Mouse (Mus musculus) CH12.LX (cell line): ENCODE data around the gene Bub3. TPM values are rescaled to one million over a fixed set of nuclear protein-coding genes. Genes with fewer than 3 reads are reported as not detected.
A peak's percentile ranks its signal among the peaks of the same experiment; 100 is the strongest.

Experiments used
- DNase-seq: peaks from one replicate; pipeline ENCODE4 v3.0.0-alpha.2; 2013; ENCODE audit errors: extremely low read depth
- H3K27ac ChIP-seq: 2 replicates; pipeline ENCODE4 v1.5.1; 2012; ENCODE audit warnings: low read depth, mild to moderate bottlenecking, control low read depth, moderate library complexity; ENCODE audit not compliant: insufficient read depth
- H3K27me3 ChIP-seq: replicated peaks from 2 replicates; pipeline ENCODE3; 2012; ENCODE audit warnings: inconsistent platforms
- H3K36me3 ChIP-seq, 2 experiments: replicated peaks in 1 of 2; 2 replicates each; pipeline versions ENCODE3 to v1.6.1; 2012; ENCODE audit warnings: inconsistent platforms in 1 of 2, low read length in 1 of 2, mild to moderate bottlenecking in 1 of 2, mixed read lengths in 1 of 2, moderate library complexity in 1 of 2; ENCODE audit not compliant: control insufficient read depth in 1 of 2, insufficient read depth in 1 of 2
- H3K4me1 ChIP-seq, 2 experiments: 2 replicates each; pipeline ENCODE4 v1.6.1; 2012; ENCODE audit warnings: inconsistent platforms in 1 of 2, moderate library complexity in 1 of 2; ENCODE audit not compliant: insufficient read depth in 2 of 2, control insufficient read depth in 1 of 2
- H3K4me2 ChIP-seq: 2 replicates; pipeline ENCODE4 v1.6.1; 2012; ENCODE audit warnings: low read depth, mild to moderate bottlenecking, control low read depth; ENCODE audit not compliant: poor library complexity, insufficient read depth, severe bottlenecking
- H3K4me3 ChIP-seq, 3 experiments: fragments of 150-350 bp in 1 of 3; sonication (generic) in 1 of 3; replicated peaks in 1 of 3; 2 replicates each; pipeline versions ENCODE3 to v1.5.1; 2011 to 2012; ENCODE audit warnings: low read depth in 2 of 3, low read length in 2 of 3, mild to moderate bottlenecking in 2 of 3, moderate library complexity in 2 of 3, control low read depth in 1 of 3, improper control_type of control experiment in 1 of 3, inconsistent platforms in 1 of 3, mixed read lengths in 1 of 3; ENCODE audit not compliant: poor library complexity in 1 of 3
- H3K79me2 ChIP-seq: replicated peaks from 2 replicates; pipeline ENCODE4 v1.6.1; 2012; ENCODE audit warnings: mild to moderate bottlenecking, moderate library complexity; ENCODE audit not compliant: control insufficient read depth, poor library complexity, insufficient read depth, severe bottlenecking; ENCODE audit errors: extremely low read depth
- H3K9ac ChIP-seq: 2 replicates; pipeline ENCODE4 v1.6.1; 2012; ENCODE audit warnings: low read depth, mild to moderate bottlenecking, control low read depth, moderate library complexity; ENCODE audit not compliant: insufficient read depth
- H3K9me3 ChIP-seq: replicated peaks from 2 replicates; pipeline ENCODE3; 2012; ENCODE audit warnings: low read length, inconsistent platforms, mixed read lengths
- CHD1 ChIP-seq: IDR thresholded peaks from 2 replicates; pipeline ENCODE4 v1.6.1; 2012; ENCODE audit warnings: low read depth, low read length, improper control_type of control experiment, inconsistent platforms
- ELF1 ChIP-seq: IDR thresholded peaks from 2 replicates; pipeline ENCODE4 v1.6.1; 2014; ENCODE audit warnings: low read depth, mild to moderate bottlenecking, inconsistent platforms, low read length, improper control_type of control experiment
- EP300 ChIP-seq: IDR thresholded peaks from 2 replicates; pipeline ENCODE4 v1.6.1; 2011; ENCODE audit warnings: low read length, improper control_type of control experiment
- HCFC1 ChIP-seq: IDR thresholded peaks from 2 replicates; pipeline ENCODE4 v1.6.1; 2012; ENCODE audit warnings: low read depth, mild to moderate bottlenecking, inconsistent platforms, low read length, improper control_type of control experiment
- IRF4 ChIP-seq: IDR thresholded peaks from 2 replicates; pipeline ENCODE4 v1.6.1; 2014; ENCODE audit warnings: low read depth, mild to moderate bottlenecking, inconsistent platforms, low read length, improper control_type of control experiment
- MXI1 ChIP-seq: IDR thresholded peaks from 2 replicates; pipeline ENCODE4 v1.6.1; 2011; ENCODE audit warnings: mild to moderate bottlenecking, low read depth, low read length, improper control_type of control experiment
- NELFE ChIP-seq: IDR thresholded peaks from 2 replicates; pipeline ENCODE4 v1.6.1; 2011; ENCODE audit warnings: low read depth, low read length, improper control_type of control experiment
- RAD21 ChIP-seq: IDR thresholded peaks from 2 replicates; pipeline ENCODE4 v1.6.1; 2011; ENCODE audit warnings: low read depth, mild to moderate bottlenecking, low read length, improper control_type of control experiment, moderate library complexity
- SIN3A ChIP-seq: IDR thresholded peaks from 2 replicates; pipeline ENCODE4 v1.6.1; 2012; ENCODE audit warnings: low read length, improper control_type of control experiment, inconsistent platforms
- TBP ChIP-seq: conservative IDR thresholded peaks from 2 replicates; pipeline ENCODE4 v1.6.1; 2011; ENCODE audit warnings: low read depth, low read length, improper control_type of control experiment
- TCF12 ChIP-seq: IDR thresholded peaks from 2 replicates; pipeline ENCODE4 v1.6.1; 2014; ENCODE audit warnings: low read depth, mild to moderate bottlenecking, inconsistent platforms, low read length, improper control_type of control experiment
- UBTF ChIP-seq: IDR thresholded peaks from 2 replicates; pipeline ENCODE4 v1.6.1; 2012; ENCODE audit warnings: low read depth, mild to moderate bottlenecking, inconsistent platforms, low read length, improper control_type of control experiment, moderate library complexity
- ZC3H11A ChIP-seq: IDR thresholded peaks from 2 replicates; pipeline ENCODE4 v1.6.1; 2012; ENCODE audit warnings: low read depth, mild to moderate bottlenecking, inconsistent platforms, low read length, improper control_type of control experiment
- dilution Hi-C: fragments of 300-500 bp; cut with MboI; formaldehyde crosslinking; loops from 2 replicates; pipeline ENCODE4 v1.14.3; 2020; ENCODE audit warnings: low sequenced_read_pairs; ENCODE audit not compliant: extremely low pct_unique_long_range_greater_than_20kb, extremely low pct_ligation_motif_present
- in situ Hi-C: fragments of 300-500 bp; cut with MboI; formaldehyde crosslinking; loops from 3 replicates; pipeline ENCODE4 v1.14.3; 2019; ENCODE audit warnings: low sequenced_read_pairs, low pct_ligation_motif_present, low pct_unique_long_range_greater_than_20kb, mixed read lengths
- polyA plus RNA-seq: library from polyadenylated mRNA; unstranded; fragments of >175 nt; gene quantifications from 2 replicates; pipeline ENCODE4 v1.2.1, GENCODE M21; 2012; ENCODE audit warnings: low read depth; ENCODE audit not compliant: insufficient read length
- total RNA-seq, 2 experiments: library from RNA; depleted of rRNA; stranded (reverse); fragments of 300-350 nt in 1 of 2; fragments of >200 nt in 1 of 2; gene quantifications; 2 replicates each; pipeline ENCODE4 v1.2.3; 2012 to 2014

Gene Bub3
- total and polyA plus RNA-seq, 3 experiments: 159 to 250 (median 161) TPM

GRCm38 (mm10) chr7:131554341-131555180 lies 5.5 kb upstream of the Bub3 start:
- H3K4me3 ChIP-seq: peak overlapping the region; percentile 67 to 80 (median 70)
- H3K9ac ChIP-seq: peak overlapping the region; percentile 75
- H3K9me3 ChIP-seq: no peaks in the 10 kb centered on the region
- TF ChIP-seq NELFE: peak; percentile 37; the same call in 1 of the 2 replicates
- no peak for TF ChIP-seq RAD21
- TF ChIP-seq IRF4: 0 out of 2 replicates have a peak, but pooled peaks have one; percentile 7
- TF ChIP-seq MXI1: peak; percentile 16; the same call in 1 of the 2 replicates
- TF ChIP-seq SIN3A: 0 out of 2 replicates have a peak, but pooled peaks have one; percentile 50
- TF ChIP-seq UBTF: peak; percentile 94
- peak; percentile 57 for TF ChIP-seq ELF1
- peak; percentile 27; the same call in 1 of the 2 replicates for TF ChIP-seq HCFC1
- TF ChIP-seq EP300: no peak
- TF ChIP-seq TCF12: peak; percentile 48; the same call in 1 of the 2 replicates
- no peak for TF ChIP-seq ZC3H11A
- TF ChIP-seq CHD1: 0 out of 2 replicates have a peak, but pooled peaks have one; percentile 48
- TF ChIP-seq, all 38 proteins: peak for 9
- peak; percentile 23 for DNase-seq
- H3K4me2 ChIP-seq: peak overlapping the region; percentile 54
- peaks cover 2 to 5% of the 10 kb centered on the region in 2 experiments for H3K36me3 ChIP-seq
- dilution Hi-C loops: no loop called here
- no peaks in the 10 kb centered on the region for H3K79me2 ChIP-seq
- peaks cover 6 to 20% of the 10 kb centered on the region in 2 experiments for H3K4me1 ChIP-seq
- peaks cover 51% of the 10 kb centered on the region for H3K27me3 ChIP-seq
- peak overlapping the region; percentile 30; the same call in 1 of the 2 replicates for H3K27ac ChIP-seq
- in situ Hi-C loops: no loop called here

DNA sequence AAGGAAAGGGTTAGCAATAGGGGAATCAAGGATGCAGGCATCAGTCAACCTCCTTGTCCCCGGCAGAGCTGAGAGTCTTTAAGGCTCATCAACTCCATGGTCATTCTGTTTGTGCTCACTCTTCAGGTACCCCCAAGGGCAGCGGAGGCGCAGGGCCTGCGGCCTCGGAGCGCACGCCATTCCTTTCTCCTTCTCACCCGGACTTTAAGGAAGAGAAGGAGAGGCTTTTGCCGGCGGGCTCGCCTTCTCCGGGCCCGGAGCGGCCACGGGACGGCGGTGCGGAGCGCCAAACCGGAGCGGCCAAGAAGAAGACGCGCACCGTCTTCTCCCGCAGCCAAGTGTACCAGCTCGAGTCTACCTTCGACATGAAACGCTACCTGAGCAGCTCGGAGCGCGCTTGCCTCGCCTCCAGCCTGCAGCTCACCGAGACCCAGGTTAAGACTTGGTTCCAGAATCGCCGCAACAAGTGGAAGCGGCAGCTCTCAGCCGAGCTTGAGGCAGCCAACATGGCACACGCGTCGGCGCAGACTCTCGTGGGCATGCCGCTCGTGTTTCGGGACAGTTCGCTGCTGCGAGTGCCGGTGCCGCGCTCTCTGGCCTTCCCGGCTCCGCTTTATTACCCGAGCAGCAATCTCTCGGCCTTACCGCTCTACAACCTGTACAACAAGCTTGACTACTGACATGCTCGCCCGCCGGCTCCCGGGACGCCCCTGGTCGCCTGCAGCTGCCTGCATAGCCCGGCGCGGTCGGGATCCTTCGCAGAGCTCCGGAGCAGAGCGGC lies 4.5 kb upstream of the Bub3 start:
- H3K4me3 ChIP-seq: peak overlapping the region in 2 of 3 experiments; percentile 70 to 80
- H3K9me3 ChIP-seq: no peaks in the 10 kb centered on the region
- peaks cover 2 to 5% of the 10 kb centered on the region in 2 experiments for H3K36me3 ChIP-seq
- H3K27me3 ChIP-seq: peaks cover 47% of the 10 kb centered on the region
- in situ Hi-C loops (no loop called here), dilution Hi-C loops (no loop called here)
- peaks cover 1% of the 10 kb centered on the region; the same call in 1 of the 2 replicates for H3K79me2 ChIP-seq
- H3K9ac ChIP-seq: peak overlapping the region; percentile 14; the same call in 1 of the 2 replicates
- no peak for DNase-seq
- H3K4me1 ChIP-seq: peaks cover 6 to 21% of the 10 kb centered on the region in 2 experiments; a peak in 3 of 4 replicates
- peak overlapping the region; percentile 54 for H3K4me2 ChIP-seq
- no peak for TF ChIP-seq CHD1
- 0 out of 2 replicates have a peak, but pooled peaks have one; percentile 34 for TF ChIP-seq TBP
- peak overlapping the region; percentile 24; the same call in 1 of the 2 replicates for H3K27ac ChIP-seq
